Mouse (Mus musculus) effector memory CD4-positive, alpha-beta T cell, adult 5 months (primary cell): ENCODE results near the gene Vps41. TPM values are rescaled to one million over a fixed set of nuclear protein-coding genes. Genes with fewer than 3 reads are reported as not detected.

Experiments used
- polyA plus RNA-seq: library from polyadenylated mRNA; unstranded; fragments of 100-300 nt; shearing (Covaris generic); gene quantifications from one replicate; pipeline ENCODE4 v1.2.1, GENCODE M21; 2017

Gene Vps41
- 70.9 TPM for polyA plus RNA-seq

DNA sequence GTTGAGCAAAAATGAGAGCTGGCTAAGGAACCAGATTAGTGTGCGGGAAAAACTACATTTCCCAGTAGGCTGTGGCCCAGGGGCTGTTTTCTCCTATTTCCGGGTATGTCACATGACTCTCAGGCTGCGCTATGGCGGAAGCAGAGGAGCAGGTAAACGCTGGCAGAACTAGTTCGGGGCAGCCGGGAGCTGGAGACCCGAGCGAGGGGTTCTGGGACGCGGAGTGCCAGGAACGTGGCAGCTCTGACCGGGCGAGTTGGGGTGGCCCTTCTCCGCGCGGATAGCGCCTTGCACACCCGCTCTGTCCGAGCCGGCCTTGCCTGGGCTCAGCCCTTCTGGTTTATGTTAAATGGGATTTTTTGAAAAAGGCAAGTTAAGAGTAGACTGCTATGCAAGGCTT lies at the start of gene Vps41:
Vps41 (plus strand) TSS at position 102 of the 400 bp plus-strand sequence.

Other genes starting within 250 kb of the Vps41 start
- not detected for gene Amph, start 230.9 kb downstream of the Vps41 start, polyA plus RNA-seq